Mouse (Mus musculus): Measurements from ENCODE around the gene 4931414P19Rik.

DNA sequence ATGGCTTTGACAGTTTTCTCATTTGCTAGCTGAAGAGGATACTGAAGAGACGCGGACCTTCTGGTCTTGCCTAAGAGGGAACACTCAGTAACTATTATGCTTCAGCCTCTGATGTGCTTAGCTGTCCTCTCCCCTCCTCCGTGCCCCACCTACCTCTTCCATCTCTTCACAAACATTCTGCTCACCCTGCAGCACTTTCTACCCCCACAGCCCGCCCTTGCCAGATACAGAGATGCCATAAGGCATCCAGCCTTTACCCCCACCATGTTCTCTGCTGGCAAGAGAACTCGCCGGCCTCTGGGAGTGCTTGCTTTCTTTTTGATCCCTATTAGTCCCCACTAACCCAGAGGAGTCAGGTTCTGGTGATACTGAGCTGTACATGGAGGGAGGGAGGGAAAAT lies 4.9 kb upstream of the 4931414P19Rik start:
- TF ChIP-seq CTCF (IDR thresholded peaks at IDR 0.05) (no peak), POLR2A (IDR thresholded peaks at IDR 0.05; ENCODE audit: insufficient read depth, low read depth, low read length) (no peak), EP300 (IDR thresholded peaks at IDR 0.05; ENCODE audit: insufficient read depth, low read depth, low read length) (no peak)

Measured in heart, adult 2 months (tissue).